Mouse (Mus musculus): ENCODE measurements around the gene Ccdc33.
A peak's percentile ranks its signal among the peaks of the same experiment; 100 is the strongest.

Ccdc33 gene

GRCm38 (mm10) chr9:58128926-58129413, 10.3 kb upstream of the Ccdc33 start:
- DNase-seq, result no peak

GRCm38 (mm10) chr9:58125811-58126210, 7.2 kb upstream of the Ccdc33 start:
- no peak for DNase-seq

GRCm38 (mm10) chr9:58125085-58125484, 6.5 kb upstream of the Ccdc33 start:
- no peak for DNase-seq

- no peak for DNase-seq
Observed at GRCm38 (mm10) chr9:58116024-58116651, 2.5 kb downstream of the Ccdc33 start.

GRCm38 (mm10) chr9:58115297-58115925, 3.2 kb downstream of the Ccdc33 start:
- no peak for DNase-seq

GRCm38 (mm10) chr9:58114019-58114418, 4.6 kb downstream of the Ccdc33 start:
- no peak for DNase-seq

GRCm38 (mm10) chr9:58113279-58113884, 5.2 kb downstream of the Ccdc33 start:
- DNase-seq, result no peak

GRCm38 (mm10) chr9:58112866-58113278, 5.8 kb downstream of the Ccdc33 start:
- DNase-seq, result no peak

- no peak for DNase-seq
Observed at GRCm38 (mm10) chr9:58112321-58112751, 6.3 kb downstream of the Ccdc33 start.

- peak; percentile 82 for DNase-seq
Observed at GRCm38 (mm10) chr9:58111431-58111830, 7.2 kb downstream of the Ccdc33 start.

GRCm38 (mm10) chr9:58110787-58111186, 7.8 kb downstream of the Ccdc33 start:
- DNase-seq, result no peak

- no peak for DNase-seq
Observed at GRCm38 (mm10) chr9:58107494-58107893, 11.1 kb downstream of the Ccdc33 start.

- no peak for DNase-seq
Observed at GRCm38 (mm10) chr9:58105595-58106169, 12.9 kb downstream of the Ccdc33 start.

GRCm38 (mm10) chr9:58103647-58104046, 15.0 kb downstream of the Ccdc33 start:
- DNase-seq, result no peak

GRCm38 (mm10) chr9:58102013-58102412, 16.6 kb downstream of the Ccdc33 start:
- peak; percentile 51 for DNase-seq

- no peak for DNase-seq
Observed at GRCm38 (mm10) chr9:58099836-58100565, 18.6 kb downstream of the Ccdc33 start.

GRCm38 (mm10) chr9:58096629-58097301, 21.9 kb downstream of the Ccdc33 start:
- no peak for DNase-seq

- DNase-seq, result no peak
Observed at GRCm38 (mm10) chr9:58095977-58096376, 22.6 kb downstream of the Ccdc33 start.

GRCm38 (mm10) chr9:58093776-58094175, 24.8 kb downstream of the Ccdc33 start:
- DNase-seq, result no peak

- DNase-seq, result no peak
Observed at GRCm38 (mm10) chr9:58092581-58093269, 25.9 kb downstream of the Ccdc33 start.

GRCm38 (mm10) chr9:58091623-58092425, 26.8 kb downstream of the Ccdc33 start:
- no peak for DNase-seq
